Mouse (Mus musculus): ENCODE measurements at regions not wholly inside any gene's neighbourhood (a gene's known extent, or its start where the extent isn't known, plus 50 kb on each side); places are given as distances from the start of the nearest gene placed in this dataset.
A peak's percentile ranks its signal among the peaks of the same experiment; 100 is the strongest.
"Not testable (repeated sequence)": the region's sequence is repeated elsewhere in the genome, so short reads cannot be mapped to it uniquely, and the experiment has no call there.

- H3K27ac ChIP-seq (replicated peaks); H3K4me2 ChIP-seq (replicated peaks); H3K27me3 ChIP-seq; H3K4me3 ChIP-seq; ATAC-seq (ENCODE audit: low FRiP score, low read depth); H3K4me1 ChIP-seq; H3K9ac ChIP-seq (replicated peaks); H3K36me3 ChIP-seq; H3K9me3 ChIP-seq: not testable (repeated sequence)
- WGBS: 43% methylated on average over 1 of the region's 4 CpGs
Observed at GRCm38 (mm10) chr12:117382727-117383126, 133.6 kb upstream of the Rapgef5 start.

DNA sequence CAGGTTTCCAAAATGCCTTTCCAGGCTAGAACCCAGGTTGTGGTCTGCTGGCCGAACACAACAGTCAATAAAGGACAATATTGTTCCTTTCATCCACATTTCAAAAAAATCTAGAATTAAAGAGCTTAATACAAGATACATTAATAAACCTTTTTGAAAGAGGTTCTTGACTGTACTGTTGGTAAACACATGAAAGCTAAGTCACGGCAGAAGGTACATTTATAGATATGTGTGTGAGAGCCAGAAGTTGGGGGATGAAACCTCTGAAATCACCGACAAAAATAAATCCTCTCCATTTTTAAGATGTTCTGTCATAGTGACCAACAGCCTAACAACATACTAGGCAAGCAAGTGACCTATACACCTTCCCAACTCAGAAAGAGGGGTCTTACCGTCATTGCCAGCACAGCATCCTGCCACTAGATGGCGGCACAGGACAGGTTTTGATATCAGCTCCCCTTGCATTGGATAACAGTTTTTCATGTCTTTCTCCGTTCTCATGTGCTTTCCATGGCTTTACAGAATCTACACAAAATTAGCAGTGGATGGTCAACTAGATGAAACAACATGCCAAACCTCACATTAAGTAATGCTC is 131.1 kb upstream of the Rapgef5 start:
- Histone ChIP-seq H3K4me1 (no peaks in the 10 kb centered on the region), H3K27ac (replicated peaks) (no peak overlapping the region), H3K9me3 (no peaks in the 10 kb centered on the region), H3K9ac (replicated peaks) (no peak overlapping the region), H3K4me3 (no peak overlapping the region), H3K4me2 (replicated peaks) (no peak overlapping the region), H3K36me3 (no peaks in the 10 kb centered on the region), H3K27me3 (no peaks in the 10 kb centered on the region)
- 10% methylated on average over 6 of the region's 6 CpGs for WGBS
- ATAC-seq (ENCODE audit: low FRiP score, low read depth): peak; percentile 80

- WGBS: 85% methylated on average over 1 of the region's 1 CpGs
- Histone ChIP-seq H3K9me3 (no peaks in the 10 kb centered on the region), H3K27me3 (no peaks in the 10 kb centered on the region), H3K27ac (replicated peaks) (no peak overlapping the region), H3K4me2 (replicated peaks) (no peak overlapping the region), H3K4me3 (no peak overlapping the region), H3K36me3 (no peaks in the 10 kb centered on the region), H3K9ac (replicated peaks) (no peak overlapping the region), H3K4me1 (no peaks in the 10 kb centered on the region)
- no peak for ATAC-seq (ENCODE audit: low FRiP score, low read depth)
Observed at GRCm38 (mm10) chr12:117385697-117386096, 130.6 kb upstream of the Rapgef5 start.

GRCm38 (mm10) chr12:117386957-117387356 is 129.3 kb upstream of the Rapgef5 start:
- Histone ChIP-seq H3K9ac (replicated peaks) (no peak overlapping the region), H3K4me3 (no peak overlapping the region), H3K36me3 (no peaks in the 10 kb centered on the region), H3K4me2 (replicated peaks) (no peak overlapping the region), H3K27me3 (no peaks in the 10 kb centered on the region), H3K27ac (replicated peaks) (no peak overlapping the region), H3K9me3 (no peaks in the 10 kb centered on the region), H3K4me1 (no peaks in the 10 kb centered on the region)
- 90% methylated on average over 9 of the region's 9 CpGs for WGBS
- ATAC-seq (ENCODE audit: low FRiP score, low read depth): no peak

DNA sequence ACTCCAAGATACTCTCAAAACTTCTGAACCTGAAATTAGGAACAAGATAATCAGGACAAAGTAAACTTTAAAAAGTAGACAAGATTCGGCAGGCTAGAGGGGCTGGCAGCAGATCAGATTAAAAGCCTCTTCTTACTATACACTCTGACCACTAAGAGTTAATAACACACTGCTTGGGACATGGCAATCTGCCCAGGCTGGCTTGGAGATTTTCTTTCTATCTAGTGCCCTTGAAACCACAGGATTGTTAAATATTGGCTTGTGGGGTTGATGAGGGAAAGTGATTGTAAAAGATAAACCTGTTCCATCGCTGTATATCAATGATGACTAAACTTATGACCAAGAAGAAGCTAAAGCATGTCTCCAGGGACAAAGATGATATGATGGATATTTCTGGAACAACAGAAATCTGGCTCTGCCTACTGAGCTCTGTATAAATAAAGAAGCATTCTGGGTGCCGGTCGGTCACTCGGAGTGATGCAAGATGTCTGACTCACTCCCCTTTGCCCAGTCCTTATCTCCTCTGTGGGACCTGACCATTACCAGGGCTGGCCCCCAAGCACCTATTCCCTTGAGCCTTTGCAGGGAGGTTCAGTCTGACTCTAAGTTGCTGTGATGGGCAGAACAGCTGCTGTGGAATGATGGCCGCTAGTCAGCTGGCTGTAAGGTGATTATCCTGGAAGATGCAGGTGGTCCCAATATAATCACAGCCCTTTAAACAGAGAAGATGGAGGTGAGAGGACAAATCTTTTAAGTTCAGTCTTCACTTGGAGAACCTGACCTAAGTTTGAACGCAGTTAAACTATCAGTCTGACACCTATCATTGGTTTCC is 126.5 kb upstream of the Rapgef5 start:
- Histone ChIP-seq H3K27ac (replicated peaks) (no peak overlapping the region), H3K4me2 (replicated peaks) (no peak overlapping the region), H3K9ac (replicated peaks) (no peak overlapping the region), H3K27me3 (no peaks in the 10 kb centered on the region), H3K36me3 (no peaks in the 10 kb centered on the region), H3K9me3 (no peaks in the 10 kb centered on the region), H3K4me3 (no peak overlapping the region), H3K4me1 (no peaks in the 10 kb centered on the region)
- 91% methylated on average over 7 of the region's 7 CpGs for WGBS
- ATAC-seq (ENCODE audit: low FRiP score, low read depth): no peak

GRCm38 (mm10) chr12:117397512-117397911 is 118.8 kb upstream of the Rapgef5 start:
- H3K9me3 ChIP-seq: no peaks in the 10 kb centered on the region
- no peak overlapping the region for H3K9ac ChIP-seq (replicated peaks)
- H3K36me3 ChIP-seq: no peaks in the 10 kb centered on the region
- no peak overlapping the region for H3K4me3 ChIP-seq
- no peak overlapping the region for H3K27ac ChIP-seq (replicated peaks)
- ATAC-seq (ENCODE audit: low FRiP score, low read depth): no peak
- 92% methylated on average over 3 of the region's 3 CpGs for WGBS
- H3K4me2 ChIP-seq (replicated peaks): no peak overlapping the region
- no peaks in the 10 kb centered on the region for H3K27me3 ChIP-seq
- no peaks in the 10 kb centered on the region for H3K4me1 ChIP-seq

GRCm38 (mm10) chr12:117403513-117404156 is 112.6 kb upstream of the Rapgef5 start:
- 11% methylated on average over 7 of the region's 7 CpGs for WGBS
- H3K27ac ChIP-seq (replicated peaks): no peak overlapping the region
- 0 out of 2 replicates have a peak, but pooled peaks have one; percentile 30 for ATAC-seq (ENCODE audit: low FRiP score, low read depth)

DNA sequence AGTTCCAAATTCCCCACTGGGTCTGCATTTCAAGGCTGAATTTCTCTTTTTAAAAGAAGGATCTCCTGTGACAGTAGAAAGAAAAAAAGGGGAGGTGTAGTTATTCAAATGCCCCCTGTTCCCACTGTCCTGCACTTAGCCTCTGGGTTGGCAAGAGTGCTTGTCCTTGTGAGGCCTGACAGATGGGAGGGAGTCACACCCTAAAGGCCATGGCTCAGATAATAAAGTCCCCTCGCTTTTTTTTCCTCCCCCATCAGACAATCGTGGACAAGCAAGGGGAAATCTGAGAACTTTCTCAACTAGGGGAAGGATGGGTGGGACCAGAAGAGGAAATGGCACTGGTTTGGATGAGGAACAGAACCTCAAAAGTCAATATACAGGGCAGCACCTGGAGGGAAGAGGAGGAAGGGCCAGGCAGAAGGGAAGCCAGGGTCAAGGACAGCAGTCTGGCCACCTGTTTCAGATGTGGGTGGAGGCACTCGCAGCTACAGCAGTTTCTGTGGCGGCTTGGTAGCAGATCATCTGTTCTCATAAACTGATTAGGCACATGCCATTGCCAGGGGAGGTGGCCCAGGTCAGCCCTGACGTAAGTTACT is 112.0 kb upstream of the Rapgef5 start:
- Histone ChIP-seq H3K36me3 (no peaks in the 10 kb centered on the region), H3K9ac (replicated peaks) (no peak overlapping the region), H3K27me3 (no peaks in the 10 kb centered on the region), H3K4me1 (no peaks in the 10 kb centered on the region), H3K27ac (replicated peaks) (no peak overlapping the region), H3K4me3 (no peak overlapping the region), H3K9me3 (no peaks in the 10 kb centered on the region), H3K4me2 (replicated peaks) (no peak overlapping the region)
- no peak for ATAC-seq (ENCODE audit: low FRiP score, low read depth)
- 66% methylated on average over 5 of the region's 5 CpGs for WGBS

More at GRCm38 (mm10) chr12:117403513-117404156, 112.6 kb upstream of the Rapgef5 start:
- no peaks in the 10 kb centered on the region for H3K9me3 ChIP-seq
- no peaks in the 10 kb centered on the region for H3K4me1 ChIP-seq
- H3K36me3 ChIP-seq: no peaks in the 10 kb centered on the region
- H3K4me3 ChIP-seq: no peak overlapping the region
- H3K9ac ChIP-seq (replicated peaks): no peak overlapping the region
- no peaks in the 10 kb centered on the region for H3K27me3 ChIP-seq
- H3K4me2 ChIP-seq (replicated peaks): no peak overlapping the region; the same call in 1 of the 2 replicates

GRCm38 (mm10) chr12:117406832-117407231 is 109.4 kb upstream of the Rapgef5 start:
- Histone ChIP-seq H3K27me3 (no peaks in the 10 kb centered on the region), H3K36me3 (no peaks in the 10 kb centered on the region), H3K9ac (replicated peaks) (no peak overlapping the region), H3K4me1 (no peaks in the 10 kb centered on the region), H3K4me2 (replicated peaks) (no peak overlapping the region), H3K9me3 (no peaks in the 10 kb centered on the region), H3K27ac (replicated peaks) (no peak overlapping the region), H3K4me3 (no peak overlapping the region)
- 89% methylated on average over 9 of the region's 9 CpGs for WGBS
- no peak for ATAC-seq (ENCODE audit: low FRiP score, low read depth)

- H3K4me1 ChIP-seq: 0 out of 2 replicates have a peak, but pooled peaks cover 4% of the 10 kb centered on the region
- 78% methylated on average over 1 of the region's 1 CpGs for WGBS
Observed at GRCm38 (mm10) chr12:117410604-117411003, 105.7 kb upstream of the Rapgef5 start.

GRCm38 (mm10) chr12:117412257-117412656 is 104.0 kb upstream of the Rapgef5 start:
- Histone ChIP-seq H3K9ac (replicated peaks) (no peak overlapping the region), H3K4me1 (0 out of 2 replicates have a peak, but pooled peaks cover 4% of the 10 kb centered on the region), H3K4me2 (replicated peaks) (no peak overlapping the region), H3K36me3 (no peaks in the 10 kb centered on the region), H3K27ac (replicated peaks) (no peak overlapping the region), H3K27me3 (no peaks in the 10 kb centered on the region), H3K4me3 (no peak overlapping the region), H3K9me3 (no peaks in the 10 kb centered on the region)
- WGBS: 75% methylated on average over 6 of the region's 6 CpGs
- ATAC-seq (ENCODE audit: low FRiP score, low read depth): no peak

More at GRCm38 (mm10) chr12:117410604-117411003, 105.7 kb upstream of the Rapgef5 start:
- Histone ChIP-seq H3K4me3 (no peak overlapping the region), H3K9ac (replicated peaks) (no peak overlapping the region), H3K27me3 (no peaks in the 10 kb centered on the region), H3K36me3 (no peaks in the 10 kb centered on the region), H3K9me3 (no peaks in the 10 kb centered on the region), H3K4me2 (replicated peaks) (no peak overlapping the region), H3K27ac (replicated peaks) (no peak overlapping the region)
- no peak for ATAC-seq (ENCODE audit: low FRiP score, low read depth)
